Mouse (Mus musculus) left cerebral cortex, adult 18-20 months (tissue): ENCODE measurements around the gene Myl12a. TPM values are rescaled to one million over a fixed set of nuclear protein-coding genes. Genes with fewer than 3 reads are reported as not detected.

Experiments used
- DNase-seq, 2 experiments: peaks; one replicate each; pipeline ENCODE4 v3.0.0; 2021 to 2022; ENCODE audit warnings: low spot score in 2 of 2, mixed read lengths in 1 of 2
- total RNA-seq, 2 experiments: library from RNA; stranded (reverse); gene quantifications; 2 replicates each; pipeline ENCODE4 v1.2.3; 2021

Gene Myl12a
- total RNA-seq, 2 experiments from 2014 or later: 35.3 to 37.9 TPM

- DNase-seq: no peak
Measured at GRCm38 (mm10) chr17:70948721-70949120, 54.0 kb downstream of the Myl12a start.

GRCm38 (mm10) chr17:70943779-70944178 lies 58.9 kb downstream of the Myl12a start:
- DNase-seq: no peak

Other genes starting within 250 kb of the Myl12a start
- 1 to 10 TPM; 2.3 to 2.6 TPM for gene Tgif1, start 149.3 kb downstream of the Myl12a start, total RNA-seq
- gene Myom1, start 245 bp downstream of the Myl12a start, total RNA-seq: 1 to 10 TPM; 1.6 to 2.3 TPM
- 10 to 100 TPM; 77.7 to 89.3 TPM for gene Lpin2, start 179.7 kb upstream of the Myl12a start, total RNA-seq